Mouse (Mus musculus): ENCODE results near the gene Acvr1. TPM values are rescaled to one million over a fixed set of nuclear protein-coding genes. Genes with fewer than 3 reads are reported as not detected.

Acvr1 gene
- total and polyA plus RNA-seq, 2 experiments from 2014 or later = 4.1 to 10.0 TPM

DNA sequence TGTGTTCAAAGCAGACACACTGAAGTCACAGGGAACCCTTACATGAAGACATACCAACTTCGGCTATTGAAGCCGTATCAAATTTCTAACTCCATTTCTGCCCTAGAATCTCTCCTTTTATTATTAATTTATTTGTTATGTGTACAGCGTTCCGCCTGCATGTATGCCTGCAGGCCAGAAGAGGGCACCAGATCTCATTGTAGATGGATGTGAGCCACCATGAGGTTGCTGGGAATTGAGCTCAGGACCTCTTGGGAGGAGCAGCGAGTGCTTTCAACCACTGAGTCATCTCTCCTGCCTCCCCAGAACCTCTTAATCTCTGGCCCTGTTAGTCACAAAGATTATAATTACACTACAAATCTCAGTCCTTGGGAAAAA is 109.5 kb downstream of the Acvr1 start:
- Histone ChIP-seq H3K36me3 (ENCODE audit: insufficient read depth, low read length) (peaks cover 12% of the 10 kb centered on the region), H3K4me2 (ENCODE audit: low read depth, low read length, poor library complexity, severe bottlenecking) (no peak overlapping the region), H3K4me3 (ENCODE audit: low read depth, low read length) (no peak overlapping the region), H3K27ac (ENCODE audit: low read depth, low read length) (no peak overlapping the region), H3K9ac (replicated peaks; ENCODE audit: low read length, poor library complexity, severe bottlenecking) (no peak overlapping the region), H3K27me3 (ENCODE audit: insufficient read depth, low read length) (no peaks in the 10 kb centered on the region), H3K4me1 (ENCODE audit: insufficient read depth, low read length) (no peaks in the 10 kb centered on the region), H3K9me3 (ENCODE audit: low read length) (no peaks in the 10 kb centered on the region)
- no peak for ATAC-seq (ENCODE audit: low FRiP score)
- DNase-seq (ENCODE audit: low spot score) = no peak
- TF ChIP-seq CTCF (IDR thresholded peaks at IDR 0.05) = peak; percentile 34; the same call in 1 of the 2 replicates
- WGBS = 98% methylated on average over 5 of the region's 5 CpGs

DNA sequence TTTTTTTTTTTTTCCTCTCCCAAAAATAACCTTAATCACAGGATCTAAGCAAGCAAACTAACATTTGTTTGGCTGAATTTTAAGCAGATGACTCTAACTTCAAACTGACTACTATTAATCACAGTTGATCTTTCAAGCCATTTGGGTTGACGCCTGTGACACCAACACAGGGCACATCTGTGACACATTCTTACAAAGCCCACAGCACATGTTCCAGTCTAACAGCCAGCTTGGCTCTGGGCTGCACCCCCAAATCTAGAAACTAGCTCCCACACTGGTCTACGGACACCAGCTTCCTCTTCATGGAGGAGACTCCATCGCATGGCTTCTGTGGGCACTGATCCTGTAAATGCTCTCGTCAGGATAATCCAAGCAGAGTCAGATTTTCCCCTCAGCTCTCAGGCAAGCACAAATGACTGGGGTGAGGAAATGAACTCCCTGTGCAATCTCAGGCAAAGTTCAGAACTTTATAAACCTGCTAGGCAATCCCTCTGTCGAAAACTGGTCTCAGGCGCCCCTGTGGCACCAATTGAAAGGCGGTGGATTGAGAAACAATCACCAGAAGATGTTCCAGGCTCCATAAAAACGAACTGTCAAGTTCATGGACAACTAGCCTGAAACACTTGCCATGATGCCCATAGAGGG is 110.0 kb downstream of the Acvr1 start:
- TF ChIP-seq CTCF (IDR thresholded peaks at IDR 0.05) = no peak
- Histone ChIP-seq H3K9ac (replicated peaks; ENCODE audit: low read length, poor library complexity, severe bottlenecking) (no peak overlapping the region), H3K9me3 (ENCODE audit: low read length) (no peaks in the 10 kb centered on the region), H3K4me1 (ENCODE audit: insufficient read depth, low read length) (no peaks in the 10 kb centered on the region), H3K4me2 (ENCODE audit: low read depth, low read length, poor library complexity, severe bottlenecking) (no peak overlapping the region), H3K4me3 (ENCODE audit: low read depth, low read length) (no peak overlapping the region), H3K27me3 (ENCODE audit: insufficient read depth, low read length) (no peaks in the 10 kb centered on the region), H3K36me3 (ENCODE audit: insufficient read depth, low read length) (peaks cover 12% of the 10 kb centered on the region), H3K27ac (ENCODE audit: low read depth, low read length) (no peak overlapping the region)
- no peak for ATAC-seq (ENCODE audit: low FRiP score)
- no peak for DNase-seq (ENCODE audit: low spot score)
- 93% methylated on average over 8 of the region's 8 CpGs for WGBS

DNA sequence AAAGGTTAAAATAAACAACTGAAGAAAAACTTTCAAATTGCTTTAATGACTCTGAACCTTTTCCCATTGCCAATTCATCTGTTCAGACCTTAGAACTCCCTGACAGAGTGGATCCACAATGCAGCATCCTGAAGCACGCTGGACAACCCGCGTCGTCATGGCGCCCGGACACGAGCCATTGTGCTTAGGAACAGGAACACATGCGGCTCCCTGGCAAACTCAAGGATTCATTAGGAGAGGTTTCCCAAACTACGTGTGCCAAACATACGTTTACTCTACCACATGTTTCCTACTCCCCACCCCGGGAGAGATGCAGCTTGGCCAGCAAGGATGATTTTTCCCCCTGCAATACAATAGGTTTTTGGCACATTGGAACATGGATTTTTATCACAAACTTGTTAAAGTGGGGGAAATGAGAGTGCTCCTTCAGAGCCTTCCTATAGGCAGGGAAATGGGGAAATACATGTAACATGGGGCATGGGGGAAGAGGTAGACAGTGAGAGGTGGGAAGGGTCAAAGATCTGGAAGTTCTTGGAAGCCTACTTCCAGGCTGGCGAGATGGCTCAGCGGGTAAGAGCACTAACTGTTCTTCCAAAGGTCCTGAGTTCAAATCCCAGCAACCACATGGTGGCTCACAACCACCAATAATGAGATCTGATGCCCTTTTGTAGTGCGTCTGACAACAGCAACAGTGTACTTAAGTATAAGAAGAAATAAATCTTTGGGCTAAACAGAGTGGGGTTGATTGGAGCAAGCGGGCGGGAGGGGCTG is 112.7 kb downstream of the Acvr1 start:
- H3K4me3 ChIP-seq (ENCODE audit: low read depth, low read length) = no peak overlapping the region
- H3K4me2 ChIP-seq (ENCODE audit: low read depth, low read length, poor library complexity, severe bottlenecking) = no peak overlapping the region
- TF ChIP-seq CTCF (IDR thresholded peaks at IDR 0.05) = no peak
- H3K27ac ChIP-seq (ENCODE audit: low read depth, low read length) = no peak overlapping the region
- H3K9ac ChIP-seq (replicated peaks; ENCODE audit: low read length, poor library complexity, severe bottlenecking) = no peak overlapping the region
- no peaks in the 10 kb centered on the region for H3K27me3 ChIP-seq (ENCODE audit: insufficient read depth, low read length)
- no peaks in the 10 kb centered on the region for H3K4me1 ChIP-seq (ENCODE audit: insufficient read depth, low read length)
- DNase-seq (ENCODE audit: low spot score) = peak; percentile 33
- peaks cover 9% of the 10 kb centered on the region for H3K36me3 ChIP-seq (ENCODE audit: insufficient read depth, low read length)
- ATAC-seq (ENCODE audit: low FRiP score) = no peak
- no peaks in the 10 kb centered on the region for H3K9me3 ChIP-seq (ENCODE audit: low read length)
- 90% methylated on average over 16 of the region's 16 CpGs for WGBS

DNA sequence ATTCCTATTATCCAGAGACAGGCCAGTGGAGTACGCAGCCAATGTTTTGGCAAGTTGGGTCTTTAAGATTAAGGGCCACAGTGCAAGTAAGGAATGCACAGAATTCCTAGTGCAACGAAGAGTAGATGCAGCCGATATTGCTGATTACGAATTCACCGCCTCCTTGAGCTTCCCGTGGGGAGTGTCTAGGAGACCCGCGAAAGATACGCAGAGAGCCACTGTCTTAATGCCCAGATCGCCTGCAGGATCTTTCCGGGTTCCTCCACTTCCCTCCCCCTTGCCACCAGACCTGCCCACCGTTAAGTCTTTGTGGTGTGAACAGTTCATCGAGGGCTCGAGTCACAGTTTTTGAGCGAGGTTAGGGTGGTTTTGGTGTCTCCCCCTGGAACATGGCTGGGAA is 120.0 kb downstream of the Acvr1 start:
- DNase-seq (ENCODE audit: low spot score) (no peak), ATAC-seq (ENCODE audit: low FRiP score) (no peak)
- H3K9me3 ChIP-seq (ENCODE audit: low read length) = no peaks in the 10 kb centered on the region
- no peaks in the 10 kb centered on the region for H3K27me3 ChIP-seq (ENCODE audit: insufficient read depth, low read length)
- H3K27ac ChIP-seq (ENCODE audit: low read depth, low read length) = no peak overlapping the region
- no peaks in the 10 kb centered on the region for H3K4me1 ChIP-seq (ENCODE audit: insufficient read depth, low read length)
- H3K9ac ChIP-seq (replicated peaks; ENCODE audit: low read length, poor library complexity, severe bottlenecking) = no peak overlapping the region
- H3K4me2 ChIP-seq (ENCODE audit: low read depth, low read length, poor library complexity, severe bottlenecking) = no peak overlapping the region
- TF ChIP-seq CTCF (IDR thresholded peaks at IDR 0.05) = no peak
- WGBS = 96% methylated on average over 15 of the region's 15 CpGs
- H3K36me3 ChIP-seq (ENCODE audit: insufficient read depth, low read length) = peaks cover 14% of the 10 kb centered on the region
- no peak overlapping the region for H3K4me3 ChIP-seq (ENCODE audit: low read depth, low read length)

DNA sequence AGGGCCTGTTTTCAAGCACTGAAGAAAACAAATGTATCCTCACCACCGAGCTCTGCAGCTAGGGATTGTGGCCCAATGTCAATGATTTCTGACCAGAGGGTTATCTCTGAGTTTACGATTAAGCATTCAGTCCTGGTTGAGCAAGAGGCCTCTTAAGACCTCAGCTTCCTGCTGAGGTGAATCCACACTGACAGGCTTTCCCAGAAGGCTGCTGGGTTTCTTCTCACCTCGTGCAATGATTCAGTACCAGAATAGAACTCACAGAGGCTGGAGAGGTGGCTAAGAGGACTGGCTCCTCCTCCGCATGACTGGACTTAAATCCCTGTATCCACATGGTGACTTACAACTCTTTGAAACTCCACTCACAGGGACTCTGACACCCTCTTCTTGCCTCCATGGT is 123.8 kb downstream of the Acvr1 start:
- Histone ChIP-seq H3K4me1 (ENCODE audit: insufficient read depth, low read length) (no peaks in the 10 kb centered on the region), H3K27me3 (ENCODE audit: insufficient read depth, low read length) (no peaks in the 10 kb centered on the region), H3K4me3 (ENCODE audit: low read depth, low read length) (no peak overlapping the region), H3K9me3 (ENCODE audit: low read length) (no peaks in the 10 kb centered on the region), H3K27ac (ENCODE audit: low read depth, low read length) (no peak overlapping the region), H3K9ac (replicated peaks; ENCODE audit: low read length, poor library complexity, severe bottlenecking) (no peak overlapping the region), H3K4me2 (ENCODE audit: low read depth, low read length, poor library complexity, severe bottlenecking) (no peak overlapping the region), H3K36me3 (ENCODE audit: insufficient read depth, low read length) (peaks cover 18% of the 10 kb centered on the region)
- no peak for DNase-seq (ENCODE audit: low spot score)
- TF ChIP-seq CTCF (IDR thresholded peaks at IDR 0.05) = no peak
- WGBS = 82% methylated on average over 4 of the region's 4 CpGs
- no peak for ATAC-seq (ENCODE audit: low FRiP score)

DNA sequence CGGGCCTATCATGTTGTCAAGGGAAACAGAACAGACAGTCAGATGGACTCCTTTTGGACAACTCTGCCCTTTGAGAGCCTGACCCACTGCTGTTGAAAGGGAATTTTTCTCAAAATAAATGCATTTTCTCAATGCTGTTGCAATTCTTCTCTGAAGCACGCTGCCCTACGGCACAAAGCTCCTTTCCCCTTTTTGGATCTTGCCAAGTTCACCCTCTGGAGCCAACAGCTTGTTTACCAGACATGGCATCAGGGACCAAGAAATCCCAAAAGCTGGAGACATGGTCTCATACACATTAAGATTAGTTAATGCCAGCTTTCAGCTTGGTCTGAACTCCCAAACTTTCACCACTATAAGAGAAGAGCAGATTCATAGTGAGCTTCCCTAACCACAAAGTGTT is 130.0 kb downstream of the Acvr1 start:
- ATAC-seq (ENCODE audit: low FRiP score) (no peak), DNase-seq (ENCODE audit: low spot score) (no peak)
- TF ChIP-seq CTCF (IDR thresholded peaks at IDR 0.05) = no peak
- Histone ChIP-seq H3K4me3 (ENCODE audit: low read depth, low read length) (no peak overlapping the region), H3K9ac (replicated peaks; ENCODE audit: low read length, poor library complexity, severe bottlenecking) (no peak overlapping the region), H3K4me2 (ENCODE audit: low read depth, low read length, poor library complexity, severe bottlenecking) (no peak overlapping the region), H3K27ac (ENCODE audit: low read depth, low read length) (no peak overlapping the region), H3K27me3 (ENCODE audit: insufficient read depth, low read length) (no peaks in the 10 kb centered on the region), H3K4me1 (ENCODE audit: insufficient read depth, low read length) (no peaks in the 10 kb centered on the region), H3K36me3 (ENCODE audit: insufficient read depth, low read length) (peaks cover 4% of the 10 kb centered on the region; the same call in 1 of the 2 replicates), H3K9me3 (ENCODE audit: low read length) (no peaks in the 10 kb centered on the region)
- WGBS = 73% methylated on average over 3 of the region's 3 CpGs

Measured in midbrain, postnatal 0 days (tissue).